Mouse (Mus musculus) liver, adult 10 weeks (tissue): ENCODE results near the gene Zfp772. TPM values are rescaled to one million over a fixed set of nuclear protein-coding genes. Genes with fewer than 3 reads are reported as not detected.

Experiments
- polyA plus RNA-seq: library from polyadenylated mRNA; stranded (reverse); fragments of 350-450 nt; fragmentation: Illumina TruSeq; extraction: RNeasy Lipid Tissue Mini Kit (QIAGEN cat#74804); gene quantifications from one replicate; pipeline ENCODE4 v1.2.3, GENCODE M21; 2014; ENCODE audit warnings: low read depth, low replicate concordance

Zfp772 gene
- polyA plus RNA-seq, result 2.3 TPM

DNA sequence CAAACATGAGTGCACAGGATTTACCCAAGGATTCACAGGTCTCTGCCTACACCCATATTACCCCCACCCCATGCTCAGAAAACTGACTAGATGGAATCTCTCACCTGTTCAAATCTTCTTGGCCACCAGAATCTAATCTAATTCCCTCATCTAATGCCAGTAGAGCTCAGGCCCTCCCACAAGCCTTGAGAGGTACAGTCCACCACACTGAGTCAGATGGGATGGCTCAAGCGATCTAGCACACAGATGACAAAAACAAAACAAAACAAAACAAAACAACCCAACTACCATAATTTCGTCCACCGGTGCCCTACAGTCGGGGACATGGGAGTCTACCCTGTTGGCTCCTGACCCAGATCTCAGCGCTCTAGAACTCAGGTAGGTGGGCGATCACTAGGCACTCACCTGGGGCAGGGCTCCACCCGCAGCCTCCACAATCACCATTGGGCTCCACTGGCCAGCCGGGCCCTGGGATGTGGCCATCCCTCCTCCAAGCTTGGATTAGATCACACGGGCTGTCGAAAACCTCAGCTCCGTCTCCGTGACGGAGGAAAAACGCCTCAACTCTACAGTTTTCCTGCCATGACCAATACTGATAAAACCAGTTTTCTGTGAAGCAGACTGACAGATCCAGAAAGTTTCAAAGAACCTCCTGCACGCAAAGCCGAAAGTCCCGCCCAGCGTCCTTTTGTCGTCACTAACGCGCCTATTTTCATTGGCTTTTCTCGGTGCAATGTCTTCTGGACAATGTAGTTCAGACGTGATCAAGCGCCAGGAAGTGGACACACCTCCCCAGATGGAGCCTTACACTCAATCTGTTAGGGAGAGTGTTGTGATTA is at the start of gene Zfp772:
Gene Zfp772 (minus strand): TSS at position 686 of the 839 bp plus-strand sequence.

DNA sequence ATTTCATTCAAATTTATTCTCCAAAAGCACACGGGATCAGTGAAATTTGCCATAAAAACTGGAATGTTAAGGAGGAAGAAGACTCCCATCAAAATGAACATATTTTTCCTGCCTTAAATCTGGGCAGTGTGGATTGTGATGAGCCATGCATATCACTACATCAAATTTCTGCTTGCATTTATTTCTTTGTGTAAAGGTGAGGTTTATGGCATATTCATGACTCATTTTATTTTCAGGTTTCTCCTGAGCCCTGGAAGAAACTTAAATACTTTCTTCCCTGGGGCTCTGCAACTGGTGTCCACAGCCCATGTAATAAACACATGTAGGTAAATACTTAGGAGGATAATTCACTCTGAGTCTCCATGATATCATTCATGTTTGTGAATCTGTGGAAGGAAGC is 37.4 kb upstream of the Zfp772 start, which contains the start of gene Vmn2r29:
Gene Vmn2r29 (minus strand): TSS at position 101 of the 400 bp plus-strand sequence.

DNA sequence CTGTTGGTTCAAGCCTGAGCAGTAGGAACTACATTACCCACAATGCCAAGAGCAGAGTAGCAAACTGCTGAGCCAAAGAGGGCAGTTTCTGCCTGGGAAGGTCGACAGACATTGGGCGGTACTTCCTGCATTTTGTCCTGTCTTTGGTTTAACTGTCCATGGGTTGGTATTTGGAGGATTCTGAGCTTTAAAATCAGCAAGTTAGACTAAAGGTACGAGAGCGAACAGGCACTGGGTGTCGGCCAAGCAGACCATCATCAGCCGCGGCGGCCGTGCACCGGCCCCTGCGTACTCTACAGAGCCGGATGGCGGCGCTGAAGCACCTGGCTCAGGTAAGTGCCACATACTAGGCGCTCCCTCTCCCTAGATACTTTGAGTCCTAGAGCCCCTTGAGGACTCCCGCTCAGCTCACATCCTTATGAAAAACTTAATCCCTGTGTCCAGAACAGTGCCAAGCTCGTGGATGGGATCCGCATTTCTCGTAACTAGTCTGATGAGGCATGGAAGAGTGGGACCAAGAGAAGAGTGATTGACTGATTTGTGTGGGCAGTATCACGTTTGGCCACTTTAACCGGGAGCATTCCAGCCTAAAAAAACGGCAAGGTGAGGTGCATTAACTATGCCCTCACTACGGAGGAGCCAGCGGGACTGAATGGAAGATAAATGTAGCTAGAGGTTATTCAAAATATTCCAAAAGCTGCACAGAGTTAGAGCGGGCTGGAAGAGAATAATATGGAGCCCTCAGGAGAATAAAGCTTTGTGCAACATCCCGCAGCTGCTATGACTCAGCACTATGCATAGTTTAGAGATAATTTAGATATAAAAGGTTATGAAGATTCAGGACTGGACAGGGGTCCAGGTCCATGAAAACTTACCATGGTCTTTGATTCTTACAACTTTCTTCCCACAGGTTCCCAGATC is 38.3 kb downstream of the Zfp772 start, which contains the start of gene Zfp418:
Gene Zfp418 (plus strand): TSS at position 104 of the 921 bp plus-strand sequence.

Other genes with a start within 250 kb of the Zfp772 start
- not detected for gene Aurkc, start 214.7 kb downstream of the Zfp772 start, polyA plus RNA-seq
- 4.1 TPM for gene Zfp954, start 88.5 kb downstream of the Zfp772 start, polyA plus RNA-seq
- 0.50 TPM for gene Zfp773, start 73.2 kb downstream of the Zfp772 start, polyA plus RNA-seq
- 2.1 TPM for gene Zfp418, start 38.7 kb downstream of the Zfp772 start, polyA plus RNA-seq
- gene Vmn2r29, start 37.3 kb upstream of the Zfp772 start, polyA plus RNA-seq, result 3.3 TPM
- gene Gm45844, start 68.3 kb upstream of the Zfp772 start, polyA plus RNA-seq, result 4.6 TPM
- gene Clcn4, start 90.9 kb upstream of the Zfp772 start, polyA plus RNA-seq, result 49.8 TPM
- gene Vmn2r30, start 127.6 kb upstream of the Zfp772 start, polyA plus RNA-seq, result not detected
- not detected for gene Gm45783, start 164.6 kb upstream of the Zfp772 start, polyA plus RNA-seq
- gene Vmn2r31, start 189.7 kb upstream of the Zfp772 start, polyA plus RNA-seq, result not detected